Mouse (Mus musculus): Measurements from ENCODE around the gene Klc1. TPM values are rescaled to one million over a fixed set of nuclear protein-coding genes. Genes with fewer than 3 reads are reported as not detected.

Klc1 gene
- total RNA-seq, 1 experiment from 2014 or later: 169 TPM

DNA sequence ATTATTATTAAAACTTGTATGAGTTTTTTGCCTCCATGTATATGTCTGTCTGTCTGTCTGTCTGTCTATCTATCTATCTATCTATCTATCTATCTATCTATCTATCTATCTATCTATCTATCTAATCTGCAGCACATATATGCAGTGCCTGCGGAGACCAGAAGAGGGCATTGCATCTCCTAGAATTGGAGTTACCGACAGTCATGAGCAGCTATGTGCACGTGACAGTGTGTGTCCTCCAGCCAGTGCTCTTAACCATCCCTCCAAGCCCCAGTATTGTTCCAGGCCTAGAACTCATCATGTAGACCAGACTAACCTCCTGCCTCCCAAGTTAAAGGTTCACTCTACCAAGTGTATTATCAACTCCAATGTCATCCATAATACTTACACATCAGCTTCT is 19.9 kb upstream of the Klc1 start:
- 0 out of 2 replicates have a peak, but pooled peaks have one; percentile 63 for ATAC-seq (ENCODE audit: extremely low read depth, insufficient number of reproducible peaks, low FRiP score, poor library complexity, severe bottlenecking)

- no peak for ATAC-seq (ENCODE audit: extremely low read depth, insufficient number of reproducible peaks, low FRiP score, poor library complexity, severe bottlenecking)
Measured at GRCm38 (mm10) chr12:111741338-111741737, 17.3 kb upstream of the Klc1 start.

- no peak for ATAC-seq (ENCODE audit: extremely low read depth, insufficient number of reproducible peaks, low FRiP score, poor library complexity, severe bottlenecking)
Measured at GRCm38 (mm10) chr12:111743419-111743818, 15.2 kb upstream of the Klc1 start.

DNA sequence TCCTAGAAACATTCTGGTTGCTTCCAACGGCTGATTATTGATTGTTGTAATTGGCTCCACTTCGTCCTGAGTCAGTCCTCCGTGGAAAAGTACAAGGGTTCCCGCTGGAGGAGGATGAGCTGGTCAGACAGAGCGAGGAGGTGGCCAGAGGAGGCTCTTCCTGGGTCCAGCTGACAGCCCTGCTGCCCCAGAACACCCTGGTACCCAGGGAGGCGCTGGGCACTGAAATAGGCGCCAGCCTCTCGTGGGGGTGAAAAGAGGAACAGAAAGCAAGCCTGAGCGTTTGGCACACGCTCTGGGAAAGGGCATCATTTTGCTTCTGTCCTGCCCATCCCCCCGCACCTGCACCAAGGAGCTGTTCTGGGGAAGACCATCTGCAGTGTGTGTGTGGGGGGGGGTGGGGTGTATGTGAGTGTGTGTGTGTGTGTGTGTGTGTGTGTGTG is 14.6 kb upstream of the Klc1 start:
- peak; percentile 74 for ATAC-seq (ENCODE audit: extremely low read depth, insufficient number of reproducible peaks, low FRiP score, poor library complexity, severe bottlenecking)

GRCm38 (mm10) chr12:111745274-111745673 is 13.4 kb upstream of the Klc1 start:
- ATAC-seq (ENCODE audit: extremely low read depth, insufficient number of reproducible peaks, low FRiP score, poor library complexity, severe bottlenecking): no peak

- 0 out of 2 replicates have a peak, but pooled peaks have one; percentile 51 for ATAC-seq (ENCODE audit: extremely low read depth, insufficient number of reproducible peaks, low FRiP score, poor library complexity, severe bottlenecking)
Measured at GRCm38 (mm10) chr12:111746091-111746490, 12.6 kb upstream of the Klc1 start.

DNA sequence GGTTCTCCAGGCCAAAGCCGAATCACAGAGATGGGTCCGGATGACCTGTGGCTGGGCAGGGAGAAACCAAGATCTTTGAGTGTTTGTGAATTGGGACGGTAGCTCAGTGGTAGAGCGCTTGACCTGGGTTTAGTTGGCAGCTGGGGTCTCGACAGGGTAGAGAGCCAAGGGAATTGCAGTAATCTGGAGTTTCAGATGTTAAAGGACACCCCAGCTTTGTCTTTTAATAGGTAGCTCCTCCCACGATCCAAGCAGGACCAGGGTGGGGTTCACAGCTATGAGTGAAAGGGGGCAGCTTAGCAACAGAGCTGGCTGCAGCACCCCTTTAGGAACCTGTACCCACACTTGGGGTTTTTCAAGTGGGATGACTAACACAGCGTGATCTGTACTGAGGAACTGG is 11.2 kb upstream of the Klc1 start:
- no peak for ATAC-seq (ENCODE audit: extremely low read depth, insufficient number of reproducible peaks, low FRiP score, poor library complexity, severe bottlenecking)

DNA sequence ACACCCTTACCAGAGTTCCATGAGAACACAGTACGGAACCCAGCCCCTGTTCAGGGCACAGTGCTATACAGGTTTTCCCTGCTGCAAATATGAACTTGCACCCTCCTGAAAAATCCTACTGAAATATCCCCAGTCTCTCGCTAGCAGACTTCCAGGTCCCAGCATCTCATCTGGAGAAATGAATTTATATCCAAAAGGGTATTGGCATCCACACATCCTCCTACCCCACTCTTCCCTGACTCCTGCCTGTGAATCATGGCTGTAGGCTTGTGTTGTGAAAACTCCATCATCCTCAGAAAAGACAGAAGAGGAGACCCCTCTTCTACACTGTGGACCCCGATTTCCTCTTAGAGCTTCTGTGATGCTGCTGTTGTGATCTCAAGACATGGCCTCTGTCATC is 7.9 kb upstream of the Klc1 start:
- no peak for ATAC-seq (ENCODE audit: extremely low read depth, insufficient number of reproducible peaks, low FRiP score, poor library complexity, severe bottlenecking)

DNA sequence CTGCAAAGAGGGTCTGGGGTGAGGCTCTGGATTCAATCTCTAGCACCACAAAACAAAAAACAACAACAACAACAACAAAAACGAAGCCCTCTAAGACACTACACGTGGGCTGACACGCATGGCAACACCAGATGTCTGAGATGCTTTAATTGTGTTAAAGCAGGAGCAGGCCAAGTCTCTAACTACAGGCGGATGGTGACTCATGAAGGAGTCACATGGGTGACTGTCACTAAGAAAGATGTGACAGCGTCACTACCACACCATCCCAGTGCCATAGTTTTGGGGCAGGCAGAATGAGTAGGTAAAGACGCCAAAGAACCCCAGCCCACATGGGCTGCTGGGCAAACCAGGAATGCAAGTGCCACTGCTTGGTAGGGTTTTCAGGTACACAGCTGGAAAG is 6.2 kb upstream of the Klc1 start:
- no peak for ATAC-seq (ENCODE audit: extremely low read depth, insufficient number of reproducible peaks, low FRiP score, poor library complexity, severe bottlenecking)

DNA sequence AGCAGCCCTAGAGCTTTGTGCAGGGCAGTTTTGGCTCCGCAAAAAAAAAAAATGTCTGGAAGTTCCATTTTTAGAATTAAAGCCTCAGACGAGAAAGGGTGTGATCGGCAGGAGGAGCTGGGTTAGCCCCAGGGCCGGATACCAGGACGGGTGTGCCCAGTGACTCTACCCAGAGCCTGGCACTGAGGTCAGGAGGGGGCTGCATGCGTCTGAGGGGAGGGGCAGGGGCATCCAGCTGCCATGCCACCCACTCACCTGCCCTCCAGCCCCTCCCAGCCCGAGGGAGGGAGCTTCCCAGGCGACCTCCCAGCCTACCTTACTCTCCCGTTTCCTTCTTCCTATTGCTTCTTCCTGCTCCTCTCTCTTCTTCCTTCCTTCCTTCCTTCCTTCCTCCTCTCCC is 5.3 kb upstream of the Klc1 start:
- no peak for ATAC-seq (ENCODE audit: extremely low read depth, insufficient number of reproducible peaks, low FRiP score, poor library complexity, severe bottlenecking)

DNA sequence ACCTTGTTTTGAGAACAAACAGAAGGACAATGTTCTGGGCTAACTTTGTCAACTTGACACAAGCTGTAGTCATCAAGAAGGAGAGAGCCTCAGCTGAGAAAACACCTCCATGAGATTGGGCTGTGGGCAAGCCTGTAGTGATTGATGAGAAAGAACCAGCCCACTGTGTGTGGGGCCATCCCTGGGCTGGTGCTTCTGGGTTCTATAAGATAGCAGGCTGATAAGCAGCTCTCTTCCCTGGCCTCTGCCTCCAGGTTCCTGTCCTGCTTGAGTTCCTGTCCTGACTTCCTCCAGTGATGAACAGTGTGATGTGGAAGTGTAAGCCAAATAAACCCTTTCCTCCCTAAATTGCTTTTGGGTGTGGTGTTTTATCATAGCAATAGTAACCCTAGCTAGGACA is 3.9 kb upstream of the Klc1 start:
- ATAC-seq (ENCODE audit: extremely low read depth, insufficient number of reproducible peaks, low FRiP score, poor library complexity, severe bottlenecking): no peak

DNA sequence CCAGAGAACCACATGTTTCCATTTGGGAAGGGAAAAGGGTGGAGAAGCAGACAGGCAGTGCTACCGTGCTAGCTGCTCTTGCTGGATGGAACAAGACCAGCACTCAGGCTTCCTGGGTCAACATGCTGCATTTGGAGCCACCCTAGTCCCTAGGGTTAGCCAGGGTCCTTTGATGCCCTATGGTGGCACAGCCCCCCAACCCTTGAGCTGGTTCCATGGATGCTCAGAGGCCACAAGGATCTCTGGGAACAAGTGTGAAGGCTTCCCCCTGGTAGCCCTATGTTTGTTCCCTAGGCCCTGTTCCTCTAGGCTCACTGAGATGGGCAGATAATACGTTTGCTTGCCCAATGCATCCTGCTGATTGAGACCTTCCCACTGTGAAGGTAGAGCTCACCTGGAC is 3.4 kb upstream of the Klc1 start:
- ATAC-seq (ENCODE audit: extremely low read depth, insufficient number of reproducible peaks, low FRiP score, poor library complexity, severe bottlenecking): no peak

- no peak for ATAC-seq (ENCODE audit: extremely low read depth, insufficient number of reproducible peaks, low FRiP score, poor library complexity, severe bottlenecking)
Measured at GRCm38 (mm10) chr12:111756082-111756697, 2.5 kb upstream of the Klc1 start.

DNA sequence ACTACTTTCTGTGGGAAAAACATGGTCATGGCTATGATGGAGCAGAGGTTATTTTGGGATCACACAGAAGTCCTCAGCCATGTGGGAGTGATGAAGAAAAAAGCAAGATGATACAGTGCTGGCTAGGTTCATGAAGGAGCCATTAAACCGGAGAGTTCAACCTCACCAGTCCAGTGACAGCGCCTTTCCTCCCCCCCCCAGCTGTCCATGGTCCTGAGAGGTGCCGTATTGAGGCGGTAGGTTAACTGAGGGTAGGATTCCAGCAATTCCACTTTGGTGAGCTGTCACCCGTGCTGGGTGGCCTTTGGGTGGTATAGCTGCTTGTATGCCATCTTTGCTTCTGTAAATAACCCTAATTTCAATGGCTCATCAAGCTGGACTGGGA is 2.0 kb upstream of the Klc1 start:
- no peak for ATAC-seq (ENCODE audit: extremely low read depth, insufficient number of reproducible peaks, low FRiP score, poor library complexity, severe bottlenecking)

GRCm38 (mm10) chr12:111757561-111758325 is 906 bp upstream of the Klc1 start:
- ATAC-seq (ENCODE audit: extremely low read depth, insufficient number of reproducible peaks, low FRiP score, poor library complexity, severe bottlenecking): no peak

GRCm38 (mm10) chr12:111759176-111760061 is 770 bp downstream of the Klc1 start:
- no peak; the same call in 1 of the 2 replicates for ATAC-seq (ENCODE audit: extremely low read depth, insufficient number of reproducible peaks, low FRiP score, poor library complexity, severe bottlenecking)

- ATAC-seq (ENCODE audit: extremely low read depth, insufficient number of reproducible peaks, low FRiP score, poor library complexity, severe bottlenecking): no peak
Measured at GRCm38 (mm10) chr12:111760306-111760908, 1.8 kb downstream of the Klc1 start.

DNA sequence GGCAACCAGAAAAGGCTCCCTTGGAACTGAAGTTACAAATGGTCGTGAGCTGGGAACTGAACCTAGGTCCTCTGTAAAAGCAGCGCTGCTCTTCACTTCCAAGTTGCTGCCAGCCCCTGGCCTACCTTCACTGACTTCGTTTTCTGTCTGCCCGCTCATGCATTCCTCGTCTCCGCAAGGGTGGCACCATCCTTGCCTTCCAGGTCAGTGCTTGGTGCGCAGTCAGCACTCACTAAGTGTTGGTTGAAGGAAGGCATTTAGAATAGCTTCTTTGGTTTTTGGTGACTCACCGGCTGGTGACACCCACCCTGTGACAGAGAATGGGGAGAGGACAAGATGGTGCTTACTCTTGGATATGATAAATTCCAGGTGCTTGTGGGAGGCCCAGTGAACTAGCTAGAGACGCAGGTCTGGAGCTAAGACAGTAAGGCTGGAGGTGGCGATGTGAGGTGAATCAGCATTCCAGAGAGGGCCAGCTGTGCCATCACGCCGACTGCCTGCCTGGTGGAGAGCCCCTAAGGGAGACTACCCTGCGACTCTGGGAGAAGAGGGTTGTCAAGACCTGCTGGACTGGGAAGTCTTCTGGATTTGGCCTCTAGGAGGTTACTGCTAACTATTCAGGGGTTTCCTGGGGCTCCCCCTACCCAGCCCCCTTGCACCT is 4.1 kb downstream of the Klc1 start:
- no peak for ATAC-seq (ENCODE audit: extremely low read depth, insufficient number of reproducible peaks, low FRiP score, poor library complexity, severe bottlenecking)

Measured in neutrophil, adult 5-6 weeks (primary cell).